Mouse (Mus musculus) MEL (cell line): ENCODE measurements at regions not wholly inside any gene's neighbourhood (a gene's known extent, or its start where the extent isn't known, plus 50 kb on each side); places are given as distances from the start of the nearest gene placed in this dataset.
A peak's percentile ranks its signal among the peaks of the same experiment; 100 is the strongest.

ENCODE experiments used
- BHLHE40 ChIP-seq: IDR thresholded peaks from 2 replicates; pipeline ENCODE4 v1.6.1; 2012; ENCODE audit warnings: low read depth, mild to moderate bottlenecking, inconsistent platforms, low read length, improper control_type of control experiment, borderline replicate concordance
- CTCF ChIP-seq, 3 experiments: IDR thresholded peaks in 2 of 3; conservative IDR thresholded peaks in 1 of 3; 2 replicates each; pipeline ENCODE4 v1.5.1; 2011 to 2012; ENCODE audit warnings: low read length in 3 of 3, low read depth in 2 of 3, mild to moderate bottlenecking in 2 of 3, improper control_type of control experiment in 1 of 3, inconsistent platforms in 1 of 3, mixed read lengths in 1 of 3, moderate library complexity in 1 of 3; ENCODE audit not compliant: control insufficient read depth in 1 of 3, insufficient read depth in 1 of 3, poor library complexity in 1 of 3, severe bottlenecking in 1 of 3
- EP300 ChIP-seq, 2 experiments: IDR thresholded peaks; 2 replicates each; pipeline ENCODE4 v1.6.1; 2011; ENCODE audit warnings: improper control_type of control experiment in 2 of 2, low read length in 2 of 2, low read depth in 1 of 2, mild to moderate bottlenecking in 1 of 2
- HCFC1 ChIP-seq: IDR thresholded peaks from 2 replicates; pipeline ENCODE4 v1.6.1; 2012; ENCODE audit warnings: low read depth, mild to moderate bottlenecking, inconsistent platforms, low read length, improper control_type of control experiment, moderate library complexity
- KAT2A ChIP-seq: conservative IDR thresholded peaks from 2 replicates; pipeline ENCODE4 v1.6.1; 2012; ENCODE audit warnings: low read depth, low read length, improper control_type of control experiment, inconsistent platforms
- MAX ChIP-seq: IDR thresholded peaks from 2 replicates; pipeline ENCODE4 v1.6.1; 2011; ENCODE audit warnings: low read length, improper control_type of control experiment
- MXI1 ChIP-seq: IDR thresholded peaks from 2 replicates; pipeline ENCODE4 v1.6.1; 2011; ENCODE audit warnings: mild to moderate bottlenecking, low read depth, low read length, improper control_type of control experiment
- RCOR1 ChIP-seq: IDR thresholded peaks from 2 replicates; pipeline ENCODE4 v1.6.1; 2012; ENCODE audit warnings: low read depth, mild to moderate bottlenecking, inconsistent platforms, low read length, improper control_type of control experiment
- USF2 ChIP-seq, 2 experiments: IDR thresholded peaks; 2 replicates each; pipeline ENCODE4 v1.6.1; 2011 to 2012; ENCODE audit warnings: improper control_type of control experiment in 2 of 2, low read length in 2 of 2, borderline replicate concordance in 1 of 2, inconsistent platforms in 1 of 2, low read depth in 1 of 2, mild to moderate bottlenecking in 1 of 2; ENCODE audit not compliant: insufficient read depth in 1 of 2
- ZNF384 ChIP-seq: IDR thresholded peaks from 2 replicates; pipeline ENCODE4 v1.6.1; 2012; ENCODE audit warnings: low read depth, mild to moderate bottlenecking, inconsistent platforms, low read length, improper control_type of control experiment

GRCm38 (mm10) chr1:166883215-166883614 is 118.0 kb upstream of the Fam78b start:
- TF ChIP-seq ZNF384 = no peak
- peak in 2 of 3 experiments; percentile 13 to 54; a peak in 2 of 6 replicates for TF ChIP-seq CTCF (IDR thresholded peaks at IDR 0.05 in 2 of 3, conservative IDR thresholded peaks at IDR 0.05 in 1 of 3; ENCODE audit: control insufficient read depth in 1 of 3, insufficient read depth in 1 of 3, low read depth in 2 of 3, low read length in 3 of 3, poor library complexity in 1 of 3, severe bottlenecking in 1 of 3)
- TF ChIP-seq HCFC1 = no peak
- no peak for TF ChIP-seq MXI1
- no peak for TF ChIP-seq EP300 (IDR thresholded peaks at IDR 0.05; ENCODE audit: low read depth in 1 of 2, low read length in 2 of 2)
- no peak for TF ChIP-seq RCOR1
- no peak for TF ChIP-seq USF2 (IDR thresholded peaks at IDR 0.05; ENCODE audit: borderline replicate concordance in 1 of 2, insufficient read depth in 1 of 2, low read depth in 1 of 2, low read length in 2 of 2)
- TF ChIP-seq BHLHE40 = no peak
- no peak for TF ChIP-seq KAT2A
- TF ChIP-seq MAX = no peak
